Mouse (Mus musculus): ENCODE results near the gene Olfr181. TPM values are rescaled to one million over a fixed set of nuclear protein-coding genes. Genes with fewer than 3 reads are reported as not detected.

The Olfr181 gene
- polyA plus RNA-seq (2015; fragmentation: Nextera tagmentation; extraction: Ambion mirVana), result not detected in 2 replicates

DNA sequence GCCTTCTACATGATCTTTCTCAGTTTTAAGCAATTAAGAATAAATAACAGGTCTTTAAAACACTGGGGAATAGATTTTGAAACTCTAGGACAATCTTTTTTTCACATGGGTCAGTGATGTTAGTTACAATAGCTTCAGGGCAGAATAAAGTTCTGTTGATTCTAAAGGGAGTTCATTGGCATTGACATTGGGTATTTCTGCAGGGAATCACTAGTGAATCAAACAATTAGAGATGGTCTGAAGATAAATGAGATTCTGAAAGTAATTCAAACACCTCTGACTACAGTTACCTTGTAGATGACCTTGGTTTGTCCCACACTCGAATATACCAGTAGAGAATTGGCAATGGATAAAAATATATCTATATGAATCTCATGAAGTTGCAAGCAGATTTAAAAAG is at the start of gene Olfr181:
Olfr181 (minus strand) TSS at position 101 of the 400 bp plus-strand sequence.
- Histone ChIP-seq H3K9ac (no peak within 1 kb of the TSS), H3K36me3 (no peaks in the 10 kb centered on the region), H3K27me3 (no peaks in the 10 kb centered on the region), H3K4me2 (replicated peaks) (no peak within 1 kb of the TSS), H3K9me3 (replicated peaks) (no peaks in the 10 kb centered on the region), H3K4me1 (no peaks in the 10 kb centered on the region), H3K4me3 (replicated peaks) (no peak within 1 kb of the TSS), H3K27ac (replicated peaks) (no peak within 1 kb of the TSS)
- ATAC-seq (ENCODE audit: insufficient number of reproducible peaks, low FRiP score, low TSS enrichment, low read depth), result no peak
- 52% methylated on average over 1 of the region's 1 CpGs for WGBS

DNA sequence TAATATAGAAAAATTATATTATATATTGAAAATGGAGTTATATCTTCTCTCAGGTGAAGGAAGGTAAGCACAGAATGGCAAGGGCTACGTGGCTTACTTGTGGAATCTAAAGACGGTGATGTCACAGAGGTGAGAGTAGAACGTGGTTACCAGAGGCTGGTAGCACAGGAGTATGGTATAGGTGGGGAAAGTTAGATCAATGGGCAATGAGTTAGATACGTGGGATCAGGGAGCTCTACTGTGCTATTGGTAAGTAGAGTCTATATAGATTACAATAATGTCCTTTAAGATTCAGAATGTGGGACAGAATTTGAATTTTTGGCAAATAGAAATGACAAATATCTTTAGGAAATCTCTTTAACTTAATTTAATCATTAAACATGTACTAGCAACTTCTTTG is 737 bp upstream of the Olfr181 start, which contains the start of gene Olfr180:
Olfr180 (minus strand) TSS at position 101 of the 400 bp plus-strand sequence.
- no peak within 1 kb of the TSS for H3K9ac ChIP-seq
- ATAC-seq (ENCODE audit: insufficient number of reproducible peaks, low FRiP score, low TSS enrichment, low read depth), result no peak
- no peaks in the 10 kb centered on the region for H3K4me1 ChIP-seq
- no peak within 1 kb of the TSS for H3K4me3 ChIP-seq (replicated peaks)
- no peak within 1 kb of the TSS for H3K27ac ChIP-seq (replicated peaks)
- no peaks in the 10 kb centered on the region for H3K27me3 ChIP-seq
- no peak within 1 kb of the TSS for H3K4me2 ChIP-seq (replicated peaks)
- H3K36me3 ChIP-seq, result no peaks in the 10 kb centered on the region
- no peaks in the 10 kb centered on the region for H3K9me3 ChIP-seq (replicated peaks)
- WGBS, result 79% methylated on average over 4 of the region's 4 CpGs

DNA sequence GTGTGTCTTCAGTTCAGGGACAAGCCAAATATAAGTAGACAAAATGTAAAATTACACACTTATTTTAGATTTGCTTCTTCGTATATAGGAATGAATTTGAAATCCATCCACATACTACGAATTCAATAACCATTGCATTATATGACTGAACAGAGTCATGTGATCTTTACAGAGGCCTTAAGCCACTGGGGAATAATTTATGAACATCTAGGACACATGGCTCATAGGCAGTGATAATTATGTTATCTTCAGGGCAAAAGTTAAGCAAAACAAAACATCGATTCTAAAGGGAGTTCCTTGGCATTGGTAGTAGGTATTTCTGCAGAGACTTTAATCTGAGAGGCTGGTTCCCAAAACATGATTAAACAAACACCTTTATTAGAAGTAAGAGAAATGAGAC is 36.6 kb downstream of the Olfr181 start, which contains the start of gene Olfr178:
Olfr178 (minus strand) TSS at position 101 of the 400 bp plus-strand sequence.
- no peaks in the 10 kb centered on the region for H3K9me3 ChIP-seq (replicated peaks)

DNA sequence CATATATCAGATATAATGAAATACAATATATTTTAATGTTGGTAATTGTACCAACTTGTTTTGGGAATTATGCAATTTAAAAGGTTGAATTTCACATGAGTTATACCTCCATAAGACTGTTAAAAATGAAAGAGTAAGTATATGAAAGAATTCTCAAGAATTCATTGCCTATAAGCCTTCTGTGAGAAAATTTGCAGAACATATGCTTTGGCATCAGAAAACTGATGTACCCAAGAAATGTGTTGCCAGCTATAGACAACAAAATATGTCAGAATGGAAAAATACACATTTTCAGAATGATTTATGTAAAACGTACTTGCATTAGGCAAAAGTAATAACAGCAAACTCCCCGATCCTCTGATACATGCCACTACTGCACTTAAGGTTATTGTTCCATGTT is 44.1 kb downstream of the Olfr181 start:
- no peak overlapping the region for H3K4me2 ChIP-seq (replicated peaks)
- no peak overlapping the region for H3K9ac ChIP-seq
- 89% methylated on average over 2 of the region's 2 CpGs for WGBS
- H3K4me3 ChIP-seq (replicated peaks), result no peak overlapping the region
- H3K36me3 ChIP-seq, result no peaks in the 10 kb centered on the region
- no peaks in the 10 kb centered on the region for H3K27me3 ChIP-seq
- H3K27ac ChIP-seq (replicated peaks), result no peak overlapping the region
- no peaks in the 10 kb centered on the region for H3K9me3 ChIP-seq (replicated peaks)
- ATAC-seq (ENCODE audit: insufficient number of reproducible peaks, low FRiP score, low TSS enrichment, low read depth), result no peak
- H3K4me1 ChIP-seq, result no peaks in the 10 kb centered on the region

More for the DNA sequence above, 36.6 kb downstream of the Olfr181 start, which contains the start of gene Olfr178:
- no peak within 1 kb of the TSS for H3K9ac ChIP-seq
- no peaks in the 10 kb centered on the region for H3K4me1 ChIP-seq
- H3K27ac ChIP-seq (replicated peaks), result no peak within 1 kb of the TSS
- 85% methylated on average over 3 of the region's 3 CpGs for WGBS
- no peak for ATAC-seq (ENCODE audit: insufficient number of reproducible peaks, low FRiP score, low TSS enrichment, low read depth)
- no peak within 1 kb of the TSS for H3K4me2 ChIP-seq (replicated peaks)
- no peaks in the 10 kb centered on the region for H3K27me3 ChIP-seq
- no peaks in the 10 kb centered on the region for H3K36me3 ChIP-seq
- no peak within 1 kb of the TSS for H3K4me3 ChIP-seq (replicated peaks)

Other genes with a start within 250 kb of the Olfr181 start
- gene Gpr15, start 209.7 kb downstream of the Olfr181 start, polyA plus RNA-seq (2015; fragmentation: Nextera tagmentation; extraction: Ambion mirVana), result 0.19 TPM in 1 of 2 replicates, not detected in the other
- 128 and 131 TPM in 2 replicates for gene Cldnd1, start 200.8 kb downstream of the Olfr181 start, polyA plus RNA-seq (2015; fragmentation: Nextera tagmentation; extraction: Ambion mirVana)
- gene Olfr172, start 165.6 kb downstream of the Olfr181 start, polyA plus RNA-seq (2015; fragmentation: Nextera tagmentation; extraction: Ambion mirVana), result not detected in 2 replicates
- 0.13 TPM in 1 of 2 replicates, not detected in the other for gene Olfr173, start 128.5 kb downstream of the Olfr181 start, polyA plus RNA-seq (2015; fragmentation: Nextera tagmentation; extraction: Ambion mirVana)
- not detected in 2 replicates for gene Olfr175-ps1, start 102.0 kb downstream of the Olfr181 start, polyA plus RNA-seq (2015; fragmentation: Nextera tagmentation; extraction: Ambion mirVana)
- gene Olfr177, start 54.0 kb downstream of the Olfr181 start, polyA plus RNA-seq (2015; fragmentation: Nextera tagmentation; extraction: Ambion mirVana), result not detected in 2 replicates
- gene Olfr178, start 36.7 kb downstream of the Olfr181 start, polyA plus RNA-seq (2015; fragmentation: Nextera tagmentation; extraction: Ambion mirVana), result not detected in 2 replicates
- not detected in 2 replicates for gene Olfr180, start 637 bp upstream of the Olfr181 start, polyA plus RNA-seq (2015; fragmentation: Nextera tagmentation; extraction: Ambion mirVana)
- not detected in 2 replicates for gene Olfr183, start 66.6 kb upstream of the Olfr181 start, polyA plus RNA-seq (2015; fragmentation: Nextera tagmentation; extraction: Ambion mirVana)
- gene Olfr186, start 101.5 kb upstream of the Olfr181 start, polyA plus RNA-seq (2015; fragmentation: Nextera tagmentation; extraction: Ambion mirVana), result 0.16 TPM in 1 of 2 replicates, not detected in the other
- gene Olfr187, start 111.0 kb upstream of the Olfr181 start, polyA plus RNA-seq (2015; fragmentation: Nextera tagmentation; extraction: Ambion mirVana), result not detected in 2 replicates
- gene Olfr190, start 149.2 kb upstream of the Olfr181 start, polyA plus RNA-seq (2015; fragmentation: Nextera tagmentation; extraction: Ambion mirVana), result not detected in 2 replicates
- not detected in 2 replicates for gene Olfr191, start 161.1 kb upstream of the Olfr181 start, polyA plus RNA-seq (2015; fragmentation: Nextera tagmentation; extraction: Ambion mirVana)
- not detected in 2 replicates for gene Olfr193, start 183.1 kb upstream of the Olfr181 start, polyA plus RNA-seq (2015; fragmentation: Nextera tagmentation; extraction: Ambion mirVana)
- gene Olfr194, start 192.3 kb upstream of the Olfr181 start, polyA plus RNA-seq (2015; fragmentation: Nextera tagmentation; extraction: Ambion mirVana), result not detected in 2 replicates
- gene Olfr195, start 218.3 kb upstream of the Olfr181 start, polyA plus RNA-seq (2015; fragmentation: Nextera tagmentation; extraction: Ambion mirVana), result not detected in 2 replicates
- 0.17 TPM in 1 of 2 replicates, not detected in the other for gene Olfr196, start 241.7 kb upstream of the Olfr181 start, polyA plus RNA-seq (2015; fragmentation: Nextera tagmentation; extraction: Ambion mirVana)